Mouse (Mus musculus) heart, postnatal 0 days (tissue): ENCODE measurements around the gene Ncs1.

Experiments
- CTCF ChIP-seq: IDR thresholded peaks from 2 replicates; pipeline ENCODE4 v1.5.1; 2016; ENCODE audit warnings: antibody characterized with exemption, control low read depth, low read depth
- EP300 ChIP-seq: IDR thresholded peaks from 2 replicates; pipeline ENCODE4 v1.6.1; 2016; ENCODE audit warnings: antibody characterized with exemption, low read depth

- TF ChIP-seq CTCF = no peak
- TF ChIP-seq EP300 = no peak
Measured at GRCm38 (mm10) chr2:31314007-31314465, 68.4 kb downstream of the Ncs1 start, which contains the start of gene Hmcn2.
